Mouse (Mus musculus) heart, adult 2 months (tissue): ENCODE measurements around the gene Pah. TPM values are rescaled to one million over a fixed set of nuclear protein-coding genes. Genes with fewer than 3 reads are reported as not detected.

Source experiments
- DNase-seq, 2 experiments: peaks; one replicate each; pipeline ENCODE4 v3.0.0; 2021
- H3K27ac ChIP-seq: fragments of 200-600 bp; 2 replicates; pipeline ENCODE4 v1.8.1; 2022
- H3K27me3 ChIP-seq: fragments of 200-500 bp; 2 replicates; pipeline ENCODE4 v1.6.1; 2012; ENCODE audit warnings: mild to moderate bottlenecking, low read length, inconsistent platforms, mixed read lengths; ENCODE audit not compliant: control insufficient read depth, insufficient read depth
- H3K36me3 ChIP-seq: fragments of 200-500 bp; 2 replicates; pipeline ENCODE4 v1.6.1; 2012; ENCODE audit warnings: low read length, inconsistent platforms; ENCODE audit not compliant: control insufficient read depth, insufficient read depth
- H3K4me1 ChIP-seq: fragments of 200-500 bp; 2 replicates; pipeline ENCODE4 v1.6.1; 2011; ENCODE audit warnings: low read length; ENCODE audit not compliant: control insufficient read depth, insufficient read depth
- H3K4me3 ChIP-seq: fragments of 200-600 bp; 2 replicates; pipeline ENCODE4 v1.8.1; 2022
- H3K79me2 ChIP-seq: fragments of 200-500 bp; replicated peaks from 2 replicates; pipeline ENCODE4 v1.6.1; 2012; ENCODE audit warnings: mild to moderate bottlenecking, inconsistent platforms, low read length, moderate library complexity, mixed read lengths; ENCODE audit not compliant: control insufficient read depth, insufficient read depth
- H3K9ac ChIP-seq: fragments of 200-500 bp; 2 replicates; pipeline ENCODE4 v1.6.1; 2012; ENCODE audit warnings: low read depth, mild to moderate bottlenecking, control low read depth, inconsistent platforms, low read length, mixed read lengths
- CTCF ChIP-seq: fragments of 200-600 bp; IDR thresholded peaks from 2 replicates; pipeline ENCODE4 v1.8.1; 2022; ENCODE audit warnings: antibody characterized with exemption, mild to moderate bottlenecking, moderate library complexity
- EP300 ChIP-seq: fragments of 200-500 bp; IDR thresholded peaks from 2 replicates; pipeline ENCODE4 v1.6.1; 2011; ENCODE audit warnings: low read depth, low read length, control low read depth; ENCODE audit not compliant: insufficient read depth
- POLR2A ChIP-seq: fragments of 200-500 bp; IDR thresholded peaks from 2 replicates; pipeline ENCODE4 v1.6.1; 2011; ENCODE audit warnings: mild to moderate bottlenecking, low read depth, low read length, control low read depth; ENCODE audit not compliant: insufficient read depth
- WGBS: fragments of 180-500 bp; shearing (Covaris S2); methylation state at CpG from one replicate; pipeline ENCODE4 v1.1.7; 2018; 5-methylcytosine and 5-hydroxymethylcytosine counted together
- intact Hi-C: fragments of 180-260 bp; cut with DNase I; formaldehyde crosslinking; loops from one replicate; pipeline ENCODE4 v1.15.1; 2025
- polyA plus RNA-seq: library from polyadenylated mRNA; depleted of rRNA; stranded (reverse); fragments of >200 nt; gene quantifications from 2 replicates; pipeline ENCODE4 v1.2.3, GENCODE M21; 2012; rRNA removed
- total RNA-seq, 2 experiments: library from RNA; stranded (reverse); gene quantifications; 2 replicates each; pipeline ENCODE4 v1.2.3; 2021

Pah gene
- total and polyA plus RNA-seq, 3 experiments = 0.14 to 12.0 (median 11.2) TPM

- Histone ChIP-seq H3K27me3 (no peaks in the 10 kb centered on the region), H3K4me1 (no peaks in the 10 kb centered on the region), H3K4me3 (no peak overlapping the region), H3K27ac (no peak overlapping the region), H3K9ac (no peak overlapping the region), H3K79me2 (no peaks in the 10 kb centered on the region), H3K36me3 (no peaks in the 10 kb centered on the region)
- TF ChIP-seq EP300 (no peak), CTCF (no peak), POLR2A (no peak)
- 52% methylated on average over 9 of the region's 9 CpGs for WGBS
- intact Hi-C loops = loop anchor here (2.0 to 5.0 kb wide), 2 partner anchors 378 to 730 kb away; no protein-coding TSS in a partner anchor
- DNase-seq = no peak
These were observed 75.6 kb downstream of the Pah start for GRCm38 (mm10) chr10:87597075-87597677.

DNA sequence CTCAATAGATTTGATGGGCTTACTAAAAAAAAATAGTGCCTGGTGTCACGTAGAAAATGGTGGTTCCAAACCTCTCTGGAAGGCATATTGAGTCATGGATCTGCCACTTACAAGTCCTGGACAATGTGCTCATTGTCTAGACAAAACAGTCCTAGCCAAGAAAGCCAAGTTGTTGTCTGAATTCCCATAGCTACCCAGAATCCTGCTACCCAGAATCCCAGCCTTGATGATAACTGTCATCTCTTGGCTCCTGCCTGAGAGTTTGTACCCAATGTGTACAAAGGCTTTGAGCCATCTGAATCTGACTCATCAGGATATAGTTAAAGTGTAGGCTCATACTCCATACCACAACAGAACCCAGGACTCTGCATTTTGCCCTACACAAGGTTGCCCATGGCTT is 80.6 kb downstream of the Pah start:
- intact Hi-C loops = no loop called here
- Histone ChIP-seq H3K27me3 (no peaks in the 10 kb centered on the region), H3K9ac (no peak overlapping the region), H3K4me1 (no peaks in the 10 kb centered on the region), H3K27ac (no peak overlapping the region), H3K36me3 (no peaks in the 10 kb centered on the region), H3K79me2 (no peaks in the 10 kb centered on the region), H3K4me3 (no peak overlapping the region)
- WGBS = 60% methylated on average over 1 of the region's 1 CpGs
- DNase-seq = no peak
- no peak for TF ChIP-seq EP300
- no peak for TF ChIP-seq POLR2A
- no peak for TF ChIP-seq CTCF

DNA sequence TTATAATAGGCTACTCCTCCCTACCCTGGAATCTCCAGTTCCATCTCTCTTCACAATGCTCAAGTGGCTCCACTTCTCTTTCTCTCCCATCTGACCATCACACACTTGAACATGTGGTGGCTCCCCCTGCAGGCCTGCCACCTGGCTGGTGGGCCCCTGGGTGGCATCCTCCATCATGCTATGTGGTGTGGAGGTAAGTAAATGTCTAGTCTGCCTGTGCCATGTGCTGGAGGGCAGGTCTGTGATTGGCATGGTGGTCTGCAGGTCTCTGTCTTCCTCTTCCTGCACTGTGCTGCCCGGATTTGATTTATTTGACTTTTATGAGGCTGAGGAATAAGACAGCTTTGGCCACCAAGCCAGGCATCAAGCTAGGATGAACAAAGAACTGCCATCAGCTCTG is 103.6 kb downstream of the Pah start:
- no peak overlapping the region for H3K27ac ChIP-seq
- H3K27me3 ChIP-seq = no peaks in the 10 kb centered on the region
- DNase-seq = no peak
- no peak overlapping the region for H3K9ac ChIP-seq
- no peak overlapping the region for H3K4me3 ChIP-seq
- H3K36me3 ChIP-seq = no peaks in the 10 kb centered on the region
- no peak for TF ChIP-seq CTCF
- no peak for TF ChIP-seq POLR2A
- no peaks in the 10 kb centered on the region for H3K4me1 ChIP-seq
- H3K79me2 ChIP-seq = no peaks in the 10 kb centered on the region
- intact Hi-C loops = no loop called here
- WGBS = 67% methylated on average over 1 of the region's 1 CpGs

Other genes starting within 250 kb of the Pah start
- gene Ascl1, start 28.1 kb upstream of the Pah start, total RNA-seq = under 1 TPM in 1 of 2 experiments, not detected in 1; 0.10 TPM
- gene Ascl1, start 28.1 kb upstream of the Pah start, polyA plus RNA-seq = 0.06 TPM in 1 of 2 replicates, not detected in the other